Mouse (Mus musculus) CD4-positive helper T cell, adult 2 months (primary cell): Measurements from ENCODE around the gene Dcp1b.

Source experiments
- DNase-seq: peaks from one replicate; pipeline ENCODE4 v3.0.0-alpha.2; 2012; ENCODE audit warnings: low read depth, missing footprints, low spot score

Dcp1b gene

GRCm38 (mm10) chr6:119228861-119229603 is 54.0 kb downstream of the Dcp1b start:
- no peak for DNase-seq

DNA sequence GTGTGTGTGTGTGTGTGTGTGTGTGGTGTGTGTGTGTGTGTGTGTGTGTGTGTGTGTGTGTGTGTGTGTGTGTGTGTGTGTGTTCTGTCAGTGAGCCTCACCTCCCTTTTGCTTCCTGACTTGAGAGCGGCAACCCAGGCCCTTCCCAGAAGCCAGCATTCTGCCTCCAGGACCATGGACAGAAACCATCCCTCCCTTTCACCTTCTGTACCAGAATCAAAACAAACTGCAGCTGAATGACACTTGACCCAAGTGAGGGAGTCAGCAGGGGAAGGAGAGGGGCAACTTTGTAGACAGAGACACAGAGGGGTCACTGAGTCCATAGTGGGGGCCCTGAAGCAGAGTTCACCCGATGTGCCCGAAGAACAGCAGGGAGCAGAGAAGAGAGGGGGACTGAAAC is 58.0 kb downstream of the Dcp1b start:
- DNase-seq, result no peak

DNA sequence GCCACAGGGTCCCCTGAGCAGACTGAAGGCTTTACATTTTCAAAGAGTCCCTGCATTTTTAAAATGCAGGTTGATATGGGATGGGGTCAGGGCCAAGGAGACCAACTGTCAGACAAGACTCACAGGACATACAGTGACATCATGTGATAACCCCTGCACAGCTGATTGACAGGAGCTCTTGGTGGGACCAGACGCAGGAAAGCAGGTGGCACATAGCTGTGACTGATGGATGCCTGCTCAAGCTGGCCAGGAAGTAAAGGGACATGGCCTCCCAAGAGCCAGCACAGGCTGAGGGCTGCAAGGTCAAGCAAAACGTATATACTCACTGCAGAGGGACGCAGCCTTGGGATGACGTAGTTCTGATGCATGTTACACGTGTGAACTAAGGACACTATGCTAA is 60.4 kb downstream of the Dcp1b start:
- no peak for DNase-seq

- no peak for DNase-seq
These were observed 61.2 kb downstream of the Dcp1b start, which contains the start of gene Cacna2d4 for GRCm38 (mm10) chr6:119236241-119236640. Gene Cacna2d4 (plus strand): TSS chr6:119236526.

DNA sequence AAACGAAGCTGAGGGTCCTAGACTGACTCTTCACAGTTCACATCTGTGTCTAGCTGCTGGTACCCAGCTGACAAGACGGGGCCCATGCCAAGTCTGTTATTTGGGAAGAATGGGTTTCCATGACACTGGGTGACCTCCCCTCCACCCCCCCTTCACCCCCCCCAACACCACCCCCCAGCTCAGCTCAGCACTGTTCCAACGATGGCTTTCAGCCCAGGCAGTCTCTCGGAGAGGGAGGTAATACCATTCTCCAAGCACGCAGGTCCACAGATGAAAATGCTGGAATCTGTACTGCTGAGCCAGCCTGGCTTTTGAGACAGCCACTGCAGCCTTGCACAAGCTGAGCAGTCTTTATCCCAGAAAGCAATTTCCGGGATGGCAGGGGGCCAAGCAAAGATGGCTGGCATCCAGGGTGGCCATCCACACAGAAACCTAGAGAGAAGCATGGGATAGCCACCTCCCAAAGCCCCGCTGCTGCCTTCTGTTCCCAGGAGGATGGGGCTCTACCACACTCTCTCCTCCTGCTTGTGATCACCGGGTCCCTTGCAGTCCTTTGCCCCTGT is 62.5 kb downstream of the Dcp1b start:
- no peak for DNase-seq

DNA sequence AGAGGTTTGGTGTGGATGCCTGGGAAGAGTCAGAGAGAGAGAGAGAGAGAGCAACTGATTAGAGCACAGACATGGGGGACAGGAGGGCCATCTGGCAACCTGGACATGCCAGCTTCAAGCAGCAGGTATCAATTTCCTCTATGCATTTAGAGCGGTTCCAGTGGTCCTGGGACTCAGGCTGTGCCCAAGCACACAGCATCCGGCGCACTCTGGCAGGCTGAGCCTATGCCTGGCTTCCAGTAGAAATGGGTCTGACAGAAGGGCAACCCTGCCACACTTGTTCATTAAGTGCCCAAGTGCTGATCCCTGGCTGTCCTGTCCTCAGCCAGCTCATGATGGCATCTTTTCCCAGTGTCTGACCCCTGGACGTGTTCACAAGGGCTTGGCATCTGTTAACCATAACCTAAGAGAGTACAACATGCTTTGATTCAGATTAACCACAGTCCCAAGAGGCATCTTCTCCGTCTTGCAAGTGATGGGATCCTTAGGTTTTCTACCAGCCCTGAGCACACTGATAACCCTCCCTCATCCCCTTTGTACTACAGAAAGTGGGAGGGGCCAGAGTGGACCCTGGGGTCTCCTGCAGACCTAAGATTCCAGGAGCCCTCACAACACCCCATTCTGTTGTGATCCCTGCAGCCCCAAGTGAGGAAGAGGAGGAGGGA is 64.4 kb downstream of the Dcp1b start:
- DNase-seq, result no peak

DNA sequence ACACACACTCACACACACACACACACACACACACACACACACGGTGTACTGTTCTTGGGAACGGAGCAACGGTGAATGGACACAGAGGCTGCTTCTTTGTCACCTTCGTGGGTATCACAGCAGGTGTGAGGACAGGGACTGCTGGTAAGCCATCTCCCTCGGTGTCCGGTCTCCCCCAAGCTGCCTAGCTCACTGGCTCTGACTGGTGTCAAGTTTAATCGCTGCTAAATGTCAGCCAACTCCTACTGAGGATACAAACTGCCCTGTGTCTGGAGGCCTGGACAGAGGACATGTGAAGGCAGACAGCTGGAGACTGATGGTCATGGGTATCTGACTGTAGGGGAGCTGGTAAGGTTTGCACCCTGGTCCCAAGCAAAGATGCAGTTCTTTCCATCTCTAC is 65.2 kb downstream of the Dcp1b start:
- DNase-seq, result no peak

- DNase-seq, result no peak
These were observed 66.0 kb downstream of the Dcp1b start for GRCm38 (mm10) chr6:119240871-119241705.

DNA sequence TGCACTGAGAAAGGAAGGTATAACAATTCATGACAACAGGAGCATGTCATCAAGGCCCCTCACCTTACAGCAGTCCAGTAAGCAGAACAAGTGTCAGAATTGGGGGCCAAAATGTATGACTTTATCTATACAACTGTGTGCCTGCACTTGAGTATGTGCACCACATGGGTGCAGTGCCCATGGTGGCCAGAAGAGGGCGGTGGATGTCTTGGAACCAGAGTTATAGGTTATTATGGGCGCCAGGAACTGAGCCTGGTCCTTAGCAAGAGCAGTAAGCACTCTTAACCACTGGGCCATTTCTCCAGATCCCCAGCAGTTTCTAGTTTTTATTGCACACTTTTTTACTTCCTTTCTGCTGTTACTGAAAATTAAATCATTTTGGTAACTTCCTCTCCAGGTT is 71.0 kb downstream of the Dcp1b start:
- no peak for DNase-seq

GRCm38 (mm10) chr6:119248578-119248977 is 73.5 kb downstream of the Dcp1b start:
- no peak for DNase-seq

DNA sequence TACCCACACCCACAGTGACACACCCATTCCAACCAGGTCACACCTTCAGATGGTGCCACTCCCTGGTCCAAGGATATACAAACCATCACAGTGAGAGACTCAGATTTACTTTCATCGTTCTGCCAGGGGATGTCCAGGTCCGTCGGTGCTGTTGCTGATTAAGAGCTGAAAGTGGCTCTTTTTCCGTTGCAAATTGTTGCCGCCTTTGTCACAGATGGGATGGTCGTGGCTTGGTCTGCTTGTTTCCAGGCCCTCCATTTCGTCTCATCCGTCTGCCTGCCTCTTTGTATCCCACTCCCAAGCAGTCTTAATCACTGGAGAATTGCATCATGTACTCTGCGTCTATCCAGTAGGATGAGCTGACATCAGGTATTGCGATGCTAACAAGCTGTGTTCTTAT is 74.7 kb downstream of the Dcp1b start:
- DNase-seq, result no peak

DNA sequence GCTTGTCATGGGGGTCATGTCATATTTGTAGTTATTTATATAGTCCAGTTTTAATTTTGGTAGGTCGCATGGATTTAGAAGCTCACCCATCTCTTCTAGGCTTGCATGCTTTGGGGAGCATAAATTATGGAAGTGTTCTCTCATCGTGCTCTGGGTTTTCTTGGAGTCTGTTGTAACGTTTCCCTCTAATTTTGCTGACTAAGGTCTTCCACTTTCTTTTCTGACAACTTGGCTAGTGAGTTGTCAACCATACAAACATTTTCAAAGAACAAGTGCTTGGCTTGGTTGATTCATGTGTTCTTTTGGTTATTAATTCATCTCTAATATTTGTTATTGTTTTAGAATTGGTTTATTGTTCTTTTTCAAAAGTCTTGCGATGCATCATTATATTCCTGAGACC is 76.7 kb downstream of the Dcp1b start:
- DNase-seq, result no peak
